In the genomic region with DNA sequence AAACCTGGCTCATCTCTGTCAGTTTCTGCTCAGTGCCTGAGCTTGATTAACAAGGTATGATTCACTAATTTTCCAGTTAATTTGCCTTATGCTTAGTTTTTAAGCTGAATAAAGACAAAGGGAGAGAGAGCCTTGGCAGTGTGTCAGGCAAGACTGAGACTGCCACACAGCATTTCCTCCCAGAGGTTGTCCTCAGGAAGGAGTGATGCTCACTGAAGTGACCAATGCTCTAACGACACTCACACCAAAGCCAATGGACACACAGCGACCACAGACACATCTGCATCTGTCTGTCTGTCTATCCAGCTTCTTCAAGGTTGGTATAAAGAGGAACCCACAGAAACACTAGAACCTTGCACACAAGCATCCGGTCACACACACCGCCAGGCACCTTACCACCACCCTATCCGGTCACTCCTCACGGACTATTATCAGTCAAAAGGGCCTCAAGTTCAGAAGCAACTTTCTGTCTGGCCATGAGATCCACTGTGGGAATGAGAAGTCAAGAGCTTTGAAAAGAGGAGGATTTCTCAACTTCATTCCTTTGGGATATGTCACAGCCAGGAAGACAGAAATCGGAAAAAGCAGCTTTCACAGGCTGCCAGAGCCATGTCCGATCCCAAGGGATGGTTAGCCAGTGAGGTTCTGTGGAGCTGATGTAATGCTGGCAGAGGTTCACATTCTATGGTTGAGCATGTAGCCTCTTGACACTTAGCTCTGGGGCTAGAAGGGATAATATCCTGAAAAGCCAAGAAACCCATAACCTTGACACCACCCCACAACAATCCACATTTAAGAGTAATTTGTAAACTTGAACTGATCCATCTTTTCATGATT, we compare ENCODE assay signal across 7 mouse cellular contexts.
DNase-seq lines count a peak whose midpoint lies in the region; ATAC-seq and TF ChIP-seq lines count a peak whose summit lies in the region.

No protein-coding gene starts in this region.

- peak; percentile 12 for DNase-seq in testis, postnatal 14 days (ENCODE audit: low spot score)
- no peak for DNase-seq in testis, postnatal 10 days (ENCODE audit: low spot score)
- DNase-seq in heart, adult 2 months, result peak; percentile 47 to 80
- no peak for DNase-seq in embryo, embryonic 10 days (ENCODE audit: low spot score)
- no peak for DNase-seq in spleen, postnatal 4 days (ENCODE audit: low spot score in 2 of 2)
- no peak for DNase-seq in liver, embryonic 11.5 days (ENCODE audit: low spot score)

- TF ChIP-seq EP300 in heart, adult 2 months (IDR thresholded peaks at IDR 0.05; ENCODE audit: insufficient read depth, low read depth, low read length), result no peak

- no peak for TF ChIP-seq CTCF in heart, adult 2 months (IDR thresholded peaks at IDR 0.05)

- H3K79me2 ChIP-seq in heart, adult 2 months (replicated peaks; ENCODE audit: control insufficient read depth, insufficient read depth, low read length), result no peaks in the 10 kb centered on the region; the same call in 1 of the 2 replicates

- ATAC-seq in kidney, embryonic 16.5 days (ENCODE audit: low FRiP score, low TSS enrichment), result no peak
- ATAC-seq in liver, embryonic 11.5 days (replicated peaks; ENCODE audit: low FRiP score), result no peak

- no peaks in the 10 kb centered on the region for H3K36me3 ChIP-seq in heart, adult 2 months (ENCODE audit: control insufficient read depth, insufficient read depth, low read length)
- no peaks in the 10 kb centered on the region for H3K36me3 ChIP-seq in kidney, embryonic 16.5 days (ENCODE audit: insufficient read depth, low read length)
- H3K36me3 ChIP-seq in liver, embryonic 11.5 days (ENCODE audit: control insufficient read depth, insufficient read depth, low read length), result no peaks in the 10 kb centered on the region

- peak overlapping the region; percentile 70 for H3K27ac ChIP-seq in heart, adult 2 months
- peak overlapping the region; percentile 67 for H3K27ac ChIP-seq in kidney, embryonic 16.5 days (ENCODE audit: low read length)
- no peak overlapping the region for H3K27ac ChIP-seq in liver, embryonic 11.5 days (ENCODE audit: low read depth, low read length)

- intact Hi-C loops in heart, adult 2 months (cut with DNase I), result no loop called here

- 39% methylated on average over 8 of the region's 8 CpGs for WGBS in heart, adult 2 months
- 68% methylated on average over 8 of the region's 8 CpGs for WGBS in kidney, embryonic 16.5 days
- WGBS in liver, embryonic 11.5 days, result 89% methylated on average over 8 of the region's 8 CpGs

- H3K27me3 ChIP-seq in heart, adult 2 months (ENCODE audit: control insufficient read depth, insufficient read depth, low read length), result no peaks in the 10 kb centered on the region
- H3K27me3 ChIP-seq in kidney, embryonic 16.5 days (ENCODE audit: insufficient read depth, low read length), result no peaks in the 10 kb centered on the region
- no peaks in the 10 kb centered on the region for H3K27me3 ChIP-seq in liver, embryonic 11.5 days (replicated peaks; ENCODE audit: control insufficient read depth, insufficient read depth, low read length)

- no peak overlapping the region for H3K4me2 ChIP-seq in kidney, embryonic 16.5 days (replicated peaks; ENCODE audit: low read depth, low read length)
- H3K4me2 ChIP-seq in liver, embryonic 11.5 days, result no peak overlapping the region

- no peaks in the 10 kb centered on the region for H3K9me3 ChIP-seq in kidney, embryonic 16.5 days (ENCODE audit: low read length)
- no peaks in the 10 kb centered on the region for H3K9me3 ChIP-seq in liver, embryonic 11.5 days (ENCODE audit: control insufficient read depth, low read length)

- no peak overlapping the region for H3K9ac ChIP-seq in heart, adult 2 months (ENCODE audit: low read depth, low read length)
- H3K9ac ChIP-seq in kidney, embryonic 16.5 days (replicated peaks; ENCODE audit: low read length), result 0 out of 2 replicates have a peak overlapping the region, but pooled peaks have one; percentile 12
- no peak overlapping the region for H3K9ac ChIP-seq in liver, embryonic 11.5 days (ENCODE audit: low read depth, low read length)

- no peak overlapping the region; the same call in 1 of the 2 replicates for H3K4me3 ChIP-seq in heart, adult 2 months
- H3K4me3 ChIP-seq in kidney, embryonic 16.5 days (ENCODE audit: low read length), result no peak overlapping the region
- H3K4me3 ChIP-seq in liver, embryonic 11.5 days (ENCODE audit: low read depth, low read length), result no peak overlapping the region

- H3K4me1 ChIP-seq in heart, adult 2 months (ENCODE audit: control insufficient read depth, insufficient read depth, low read length), result peaks cover 13% of the 10 kb centered on the region
- peaks cover 37% of the 10 kb centered on the region for H3K4me1 ChIP-seq in kidney, embryonic 16.5 days (ENCODE audit: insufficient read depth, low read length)
- H3K4me1 ChIP-seq in liver, embryonic 11.5 days (replicated peaks; ENCODE audit: control insufficient read depth, insufficient read depth, low read length), result no peaks in the 10 kb centered on the region

- TF ChIP-seq POLR2A in heart, adult 2 months (IDR thresholded peaks at IDR 0.05; ENCODE audit: insufficient read depth, low read depth, low read length), result no peak

Comparison
In these comparisons a context has a peak if more than half of its experiments do, and no peak if none do; other contexts are left out.
1. DNase-seq: peak in testis, postnatal 14 days (single experiment) and heart, adult 2 months (2 of 2); none in testis, postnatal 10 days (single experiment), embryo, embryonic 10 days (single experiment), spleen, postnatal 4 days (0 of 2) and liver, embryonic 11.5 days (single experiment).